Mouse (Mus musculus): ENCODE measurements around the gene Adat3.

The Adat3 gene

GRCm38 (mm10) chr10:80602698-80603325, at the start of gene Adat3, which contains the start of gene Scamp4:
TSS of gene Adat3 (plus strand) at chr10:80602880.
TSS of gene Scamp4 (plus strand) at chr10:80602872.
- DNase-seq (ENCODE audit: low spot score), result peak; percentile 97

DNA sequence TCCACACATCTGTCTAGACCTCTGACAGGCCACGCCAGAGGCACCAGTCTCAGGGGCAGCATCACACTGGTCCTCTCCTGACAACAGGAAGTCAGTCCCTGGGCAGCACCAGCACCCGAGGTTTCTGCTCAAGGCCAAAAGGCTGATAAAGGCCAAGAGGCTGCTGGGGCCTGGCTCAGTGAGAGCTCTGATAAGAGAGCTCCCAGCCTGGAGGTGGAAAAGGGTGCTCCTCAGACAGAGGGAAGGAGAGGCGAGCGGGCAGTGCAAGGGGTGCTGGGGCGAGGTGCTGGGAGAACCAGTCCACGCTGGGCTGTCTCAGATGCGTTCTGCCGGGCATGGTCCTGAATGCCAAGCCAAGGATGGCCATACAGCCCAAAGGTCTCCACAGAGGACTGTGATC, 49.1 kb upstream of the Adat3 start:
- no peak for DNase-seq (ENCODE audit: low spot score)

- DNase-seq (ENCODE audit: low spot score), result no peak
These were observed 48.7 kb upstream of the Adat3 start for GRCm38 (mm10) chr10:80553997-80554396.

- peak; percentile 80 for DNase-seq (ENCODE audit: low spot score)
These were observed 45.2 kb upstream of the Adat3 start for GRCm38 (mm10) chr10:80557346-80557965.

- no peak for DNase-seq (ENCODE audit: low spot score)
These were observed 43.2 kb upstream of the Adat3 start for GRCm38 (mm10) chr10:80559431-80559830.

GRCm38 (mm10) chr10:80560621-80561020, 42.1 kb upstream of the Adat3 start:
- DNase-seq (ENCODE audit: low spot score), result no peak

DNA sequence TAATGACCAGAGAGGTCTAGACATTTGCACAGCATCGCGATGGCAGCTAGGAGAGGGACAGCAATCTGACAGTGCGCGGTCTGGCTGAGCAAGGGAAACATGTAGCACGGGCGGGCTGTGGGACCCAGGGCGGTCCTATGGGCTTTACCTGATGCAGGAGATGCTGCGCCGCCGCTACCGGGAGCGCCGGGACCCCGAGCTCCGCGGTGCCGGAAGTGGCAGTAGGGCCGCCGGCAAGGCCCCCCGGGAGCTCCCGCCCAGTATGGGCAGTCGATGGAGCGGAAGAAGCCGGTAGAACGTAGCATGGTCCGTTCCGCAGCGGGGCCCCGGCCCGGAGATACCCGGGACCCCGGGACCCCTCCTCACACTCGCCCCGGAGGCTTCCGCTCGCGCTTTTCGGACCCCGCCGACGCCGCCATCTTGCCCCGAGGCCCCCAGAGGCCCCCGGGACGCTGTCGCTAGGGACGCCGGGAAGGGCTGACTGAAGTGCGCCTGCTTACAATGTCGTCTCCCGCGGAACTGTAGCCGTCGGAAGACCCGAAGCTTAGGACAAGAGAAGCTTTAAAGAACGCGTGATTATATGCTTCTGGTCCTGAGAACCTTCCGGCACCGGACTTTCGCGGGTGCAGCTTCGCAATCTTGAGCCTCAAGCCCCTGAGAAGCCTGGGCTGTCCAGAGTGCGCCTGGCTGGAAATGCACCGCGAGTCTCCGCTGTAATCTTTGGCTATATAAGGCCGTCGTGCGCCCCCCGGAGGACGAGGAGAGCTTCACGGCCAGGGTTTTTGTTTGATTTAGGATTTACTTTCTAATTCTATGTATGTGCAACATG, 41.4 kb upstream of the Adat3 start, which contains the start of gene Rexo1:
TSS of gene Rexo1 (minus strand) at position 445 of the 829 bp plus-strand sequence.
- DNase-seq (ENCODE audit: low spot score), result peak; percentile 98

DNA sequence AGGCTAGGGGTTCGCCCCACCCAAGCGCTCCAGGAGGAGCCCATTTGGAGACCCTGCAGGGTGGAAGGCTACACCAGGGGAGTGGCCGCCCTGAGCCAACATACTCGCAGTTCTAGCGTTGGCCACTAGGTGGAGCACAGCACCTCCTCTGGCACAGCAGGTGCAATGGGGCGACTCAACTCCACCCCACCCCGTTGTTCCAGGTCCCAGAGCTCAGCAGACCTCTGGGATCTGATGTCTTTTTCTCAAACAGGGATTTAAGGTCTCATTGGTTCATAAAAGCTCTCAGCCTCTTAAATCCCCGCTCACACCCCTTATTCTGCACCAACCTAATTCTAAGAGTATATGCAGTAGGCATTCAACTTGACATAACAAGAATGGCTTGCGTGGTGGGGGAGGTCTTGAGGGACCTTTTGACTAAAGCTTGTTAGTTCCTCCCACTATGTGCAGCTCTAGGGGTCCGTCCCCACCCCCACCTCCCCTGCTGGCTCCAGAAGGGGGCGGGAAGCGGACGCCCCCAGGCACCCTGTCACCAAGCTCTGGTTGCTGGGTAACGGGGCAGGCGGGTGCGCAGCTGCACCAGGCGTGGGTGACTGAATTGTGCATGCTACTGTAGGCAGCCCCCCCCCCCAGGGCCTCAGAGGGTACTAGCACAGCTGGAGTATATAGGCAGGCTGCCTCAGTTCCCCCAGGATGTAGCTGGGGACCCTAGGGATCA, 36.1 kb upstream of the Adat3 start:
- peak; percentile 89 for DNase-seq (ENCODE audit: low spot score)

- no peak for DNase-seq (ENCODE audit: low spot score)
These were observed 33.8 kb upstream of the Adat3 start for GRCm38 (mm10) chr10:80568876-80569275.

DNA sequence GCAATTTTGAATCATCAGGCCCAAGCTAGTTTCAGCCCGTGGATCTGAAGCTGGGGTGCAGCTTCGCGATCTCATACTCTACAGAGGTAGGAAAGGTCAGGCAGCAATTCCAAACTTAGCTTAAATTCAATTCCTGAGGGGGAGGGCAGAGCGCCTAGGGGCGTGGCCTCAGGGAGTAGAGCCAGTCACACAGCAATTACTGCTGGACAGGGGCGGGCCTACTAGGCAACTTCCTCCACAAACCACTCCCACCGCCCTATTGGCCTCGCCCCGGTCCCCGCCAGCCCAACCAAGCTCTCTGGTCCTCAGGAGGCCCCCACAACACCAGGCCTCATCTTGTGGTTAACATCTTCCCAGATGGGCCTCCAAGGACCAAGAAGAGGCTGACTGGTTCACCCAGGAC, 33.0 kb upstream of the Adat3 start:
- DNase-seq (ENCODE audit: low spot score), result peak; percentile 72

DNA sequence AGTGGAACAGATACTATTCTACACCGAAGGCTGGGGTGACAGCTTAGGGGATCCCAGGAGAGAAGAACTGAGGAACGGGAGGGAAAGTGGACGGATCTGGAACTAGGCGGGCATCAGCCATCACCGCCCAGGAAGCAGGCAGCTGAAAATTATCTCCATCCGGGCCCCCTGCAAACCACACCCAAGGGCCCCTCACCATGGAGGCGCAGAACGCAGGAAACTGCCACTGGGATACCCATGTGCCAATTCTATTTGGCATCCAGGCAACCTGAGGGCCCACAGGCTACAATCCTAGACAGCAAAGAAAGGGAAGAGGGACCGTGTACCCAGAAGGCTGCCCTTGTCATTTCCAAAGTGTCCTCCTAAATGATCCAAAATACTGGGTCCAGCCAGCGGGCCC, 32.3 kb upstream of the Adat3 start:
- DNase-seq (ENCODE audit: low spot score), result no peak

DNA sequence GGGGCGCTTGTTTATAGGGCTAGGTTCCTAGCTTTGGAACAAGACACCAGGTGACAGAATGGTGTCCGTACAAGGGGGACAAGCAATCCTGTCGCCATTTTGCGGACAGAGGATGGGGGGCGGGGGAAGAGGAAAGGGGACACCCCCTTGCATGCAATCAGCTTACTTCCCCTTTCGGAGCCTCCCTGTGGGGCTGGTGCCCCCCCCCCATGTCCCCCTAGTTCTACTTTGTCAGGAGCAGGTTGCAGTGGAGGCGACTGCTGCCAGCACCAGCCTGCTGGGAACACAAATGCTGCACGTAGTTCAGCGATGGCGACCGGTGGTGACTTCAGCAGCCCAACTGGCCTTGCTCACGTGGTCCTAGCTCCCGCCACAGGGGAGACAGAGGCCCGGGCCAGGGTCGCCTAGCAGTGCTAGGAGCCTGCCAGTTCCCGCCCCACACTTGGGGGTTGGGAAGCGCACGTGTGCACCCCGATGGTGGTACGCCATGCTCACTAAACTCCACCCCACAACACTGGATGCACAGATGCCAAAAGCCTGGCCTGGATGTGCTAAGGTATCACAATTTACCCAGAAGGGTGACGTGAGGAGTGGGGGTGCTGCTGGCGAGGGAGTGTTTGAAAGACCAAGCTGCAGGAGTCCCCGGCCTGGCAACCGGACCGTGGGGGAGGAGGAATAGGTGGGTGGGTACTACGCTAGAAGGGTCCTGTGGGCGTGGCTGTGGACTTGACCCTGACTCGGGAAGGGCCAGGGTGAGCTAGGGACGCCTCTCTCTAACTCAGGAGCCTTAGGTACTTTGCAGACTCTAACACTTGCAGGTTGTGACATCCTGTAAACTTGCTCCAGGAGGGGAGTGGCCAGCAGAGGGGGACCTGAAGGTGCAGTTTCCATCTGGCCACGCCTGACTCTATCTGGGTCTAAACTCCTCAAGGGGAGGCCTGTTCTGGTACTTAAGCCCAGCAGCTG, 31.5 kb upstream of the Adat3 start:
- peak; percentile 58 for DNase-seq (ENCODE audit: low spot score)

- DNase-seq (ENCODE audit: low spot score), result no peak
These were observed 30.2 kb upstream of the Adat3 start for GRCm38 (mm10) chr10:80572477-80572876.

DNA sequence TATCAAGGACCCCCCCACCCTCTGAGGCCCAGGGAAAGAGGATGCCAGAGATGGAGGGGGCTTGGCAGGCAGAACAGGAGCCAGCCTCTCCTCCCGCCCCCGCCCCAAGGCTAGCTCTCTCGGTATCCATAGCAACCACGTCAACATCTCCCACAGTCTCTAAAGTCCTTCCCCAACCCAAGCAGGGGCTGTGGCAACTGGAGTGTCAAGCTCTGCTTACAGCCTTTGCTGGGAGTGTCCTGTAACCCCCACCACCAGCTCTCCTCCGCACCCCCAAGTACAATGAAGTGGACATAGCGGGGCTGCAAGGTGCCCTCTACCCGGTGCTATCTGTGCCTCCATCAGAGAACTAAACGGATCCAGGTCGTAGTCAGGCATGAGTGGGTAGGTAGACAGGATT, 28.7 kb upstream of the Adat3 start:
- DNase-seq (ENCODE audit: low spot score), result no peak

DNA sequence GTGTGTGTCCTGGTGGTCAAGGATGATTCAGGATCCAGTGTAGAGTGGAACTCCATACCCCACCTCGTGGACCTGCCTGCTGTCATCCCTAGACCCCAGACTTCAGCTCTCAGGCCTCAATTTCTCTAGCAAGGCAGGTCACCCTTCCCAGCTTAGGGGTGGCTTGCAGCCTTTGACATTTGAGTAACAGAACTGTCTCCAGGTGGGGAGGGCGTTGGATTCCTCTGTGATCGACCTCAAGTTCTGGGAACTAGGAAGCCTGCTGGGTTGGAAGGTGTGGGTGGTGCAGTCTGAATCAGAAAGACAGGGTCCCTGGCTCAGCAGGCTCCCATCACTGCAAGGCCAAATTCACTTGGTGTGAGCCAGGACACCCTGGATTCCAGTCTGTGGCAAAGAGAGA, 27.8 kb upstream of the Adat3 start:
- DNase-seq (ENCODE audit: low spot score), result no peak

- no peak for DNase-seq (ENCODE audit: low spot score)
These were observed 26.8 kb upstream of the Adat3 start for GRCm38 (mm10) chr10:80575925-80576324.

GRCm38 (mm10) chr10:80576351-80577194, 26.1 kb upstream of the Adat3 start:
- peak; percentile 41 for DNase-seq (ENCODE audit: low spot score)

GRCm38 (mm10) chr10:80577195-80578130, 25.2 kb upstream of the Adat3 start, which contains the start of gene Klf16:
TSS of gene Klf16 (minus strand) at chr10:80577321.
- DNase-seq (ENCODE audit: low spot score), result peak; percentile 95

Data from embryo, embryonic 10.5 days (tissue).